Mouse (Mus musculus) heart, embryonic 16.5 days (tissue): ENCODE results near the gene Shld2. TPM values are rescaled to one million over a fixed set of nuclear protein-coding genes. Genes with fewer than 3 reads are reported as not detected.
"Not testable (repeated sequence)": the region's sequence is repeated elsewhere in the genome, so short reads cannot be mapped to it uniquely, and the experiment has no call there.

ENCODE experiments used
- ATAC-seq: fragments of 200-750 bp; cut with Nextera tagmentation; replicated peaks from 2 replicates; pipeline ENCODE4 v1.8.0; 2017; ENCODE audit warnings: moderate number of reproducible peaks; ENCODE audit not compliant: insufficient read depth, low FRiP score; ENCODE audit errors: extremely low read depth
- H3K27ac ChIP-seq: fragments of 300-500 bp; sonication (generic); 2 replicates; pipeline ENCODE4 v1.5.1; 2014; ENCODE audit warnings: mild to moderate bottlenecking, low read length, control low read depth, moderate library complexity
- H3K27me3 ChIP-seq: fragments of 300-500 bp; sonication (generic); 2 replicates; pipeline ENCODE4 v1.6.1; 2014; ENCODE audit warnings: low read length, mixed read lengths; ENCODE audit not compliant: control insufficient read depth, insufficient read depth
- H3K36me3 ChIP-seq: fragments of 300-500 bp; sonication (generic); 2 replicates; pipeline ENCODE4 v1.6.1; 2014; ENCODE audit not compliant: control insufficient read depth, insufficient read depth
- H3K4me1 ChIP-seq: fragments of 300-500 bp; sonication (generic); 2 replicates; pipeline ENCODE4 v1.6.1; 2014; ENCODE audit warnings: low read length, mixed read lengths; ENCODE audit not compliant: control insufficient read depth, insufficient read depth
- H3K4me2 ChIP-seq: fragments of 300-500 bp; sonication (generic); 2 replicates; pipeline ENCODE4 v1.6.1; 2014; ENCODE audit warnings: low read depth, mild to moderate bottlenecking, control low read depth, low read length
- H3K4me3 ChIP-seq: fragments of 300-500 bp; sonication (generic); 2 replicates; pipeline ENCODE4 v1.5.1; 2014; ENCODE audit warnings: mild to moderate bottlenecking, control low read depth, low read length
- H3K9ac ChIP-seq: fragments of 300-500 bp; sonication (generic); 2 replicates; pipeline ENCODE4 v1.6.1; 2014; ENCODE audit warnings: low read length, control low read depth
- H3K9me3 ChIP-seq: fragments of 300-500 bp; sonication (generic); replicated peaks from 2 replicates; pipeline ENCODE4 v1.6.1; 2016; ENCODE audit warnings: low read length; ENCODE audit not compliant: control insufficient read depth
- WGBS: fragments of 180-500 bp; shearing (Covaris S2); extraction: QIAGEN DNeasy Blood & Tissue Kit; methylation state at CpG from one replicate; pipeline ENCODE4 v1.1.7; 2014; 5-methylcytosine and 5-hydroxymethylcytosine counted together
- polyA plus RNA-seq: library from polyadenylated mRNA; unstranded; fragments of >200 nt; fragmentation: Nextera tagmentation; extraction: Ambion mirVana; gene quantifications from 2 replicates; pipeline ENCODE4 v1.2.1, GENCODE M21; 2015

Gene Shld2
- polyA plus RNA-seq, 1 experiment from 2014 or later, result 8.9 TPM

GRCm38 (mm10) chr14:34280798-34281197 is 29.5 kb downstream of the Shld2 start:
- no peak overlapping the region for H3K4me3 ChIP-seq
- no peak overlapping the region for H3K27ac ChIP-seq
- H3K9me3 ChIP-seq, result no peaks in the 10 kb centered on the region
- no peaks in the 10 kb centered on the region for H3K36me3 ChIP-seq
- ATAC-seq, result no peak
- no peak overlapping the region for H3K4me2 ChIP-seq
- H3K9ac ChIP-seq, result no peak overlapping the region
- H3K4me1 ChIP-seq, result no peaks in the 10 kb centered on the region
- WGBS, result 69% methylated on average over 2 of the region's 2 CpGs
- H3K27me3 ChIP-seq, result no peaks in the 10 kb centered on the region

GRCm38 (mm10) chr14:34279726-34280125 is 30.6 kb downstream of the Shld2 start:
- Histone ChIP-seq H3K4me3 (no peak overlapping the region), H3K4me2 (no peak overlapping the region), H3K4me1 (no peaks in the 10 kb centered on the region), H3K9me3 (no peaks in the 10 kb centered on the region), H3K27me3 (no peaks in the 10 kb centered on the region), H3K27ac (no peak overlapping the region), H3K36me3 (no peaks in the 10 kb centered on the region), H3K9ac (no peak overlapping the region)
- WGBS, result 76% methylated on average over 4 of the region's 4 CpGs
- no peak for ATAC-seq

- H3K4me1 ChIP-seq, result no peaks in the 10 kb centered on the region
- H3K4me2 ChIP-seq, result no peak overlapping the region
- no peak overlapping the region for H3K4me3 ChIP-seq
- H3K36me3 ChIP-seq, result no peaks in the 10 kb centered on the region
- WGBS, result 87% methylated on average over 4 of the region's 4 CpGs
- H3K9me3 ChIP-seq, result no peaks in the 10 kb centered on the region
- no peak for ATAC-seq
- H3K9ac ChIP-seq, result no peak overlapping the region
- H3K27me3 ChIP-seq, result no peaks in the 10 kb centered on the region
- H3K27ac ChIP-seq, result no peak overlapping the region
Measured at GRCm38 (mm10) chr14:34275225-34275624, 35.1 kb downstream of the Shld2 start.

DNA sequence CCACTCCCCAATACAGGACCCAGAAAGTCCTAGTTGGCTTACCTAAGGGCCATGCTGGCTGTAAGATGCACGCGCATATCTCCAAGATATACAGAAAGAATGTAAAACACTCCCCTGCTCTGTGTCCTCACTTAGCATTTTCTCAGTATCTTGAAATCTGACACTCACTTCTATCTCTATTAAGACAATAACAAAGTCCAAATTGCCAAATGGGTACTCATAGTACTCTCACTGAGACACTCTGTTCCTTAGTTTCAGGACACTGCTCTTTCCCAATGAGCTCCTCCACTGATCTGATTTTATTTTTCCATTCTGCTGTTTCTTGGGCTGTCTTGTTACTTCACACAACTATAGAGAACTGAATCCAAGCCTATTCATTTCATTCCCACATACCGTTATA is 36.2 kb downstream of the Shld2 start:
- 84% methylated on average over 3 of the region's 3 CpGs for WGBS
- H3K36me3 ChIP-seq, result no peaks in the 10 kb centered on the region
- no peak overlapping the region for H3K4me3 ChIP-seq
- H3K4me1 ChIP-seq, result no peaks in the 10 kb centered on the region
- no peak overlapping the region for H3K4me2 ChIP-seq
- H3K9ac ChIP-seq, result no peak overlapping the region
- H3K27ac ChIP-seq, result no peak overlapping the region
- H3K9me3 ChIP-seq, result no peaks in the 10 kb centered on the region
- no peak for ATAC-seq
- H3K27me3 ChIP-seq, result no peaks in the 10 kb centered on the region

GRCm38 (mm10) chr14:34273280-34273679 is 37.0 kb downstream of the Shld2 start:
- no peaks in the 10 kb centered on the region for H3K27me3 ChIP-seq
- H3K4me2 ChIP-seq, result no peak overlapping the region
- H3K4me1 ChIP-seq, result no peaks in the 10 kb centered on the region
- 53% methylated on average over 2 of the region's 2 CpGs for WGBS
- H3K9ac ChIP-seq, result no peak overlapping the region
- H3K27ac ChIP-seq, result no peak overlapping the region
- no peak for ATAC-seq
- no peaks in the 10 kb centered on the region for H3K9me3 ChIP-seq
- H3K4me3 ChIP-seq, result no peak overlapping the region
- H3K36me3 ChIP-seq, result no peaks in the 10 kb centered on the region

DNA sequence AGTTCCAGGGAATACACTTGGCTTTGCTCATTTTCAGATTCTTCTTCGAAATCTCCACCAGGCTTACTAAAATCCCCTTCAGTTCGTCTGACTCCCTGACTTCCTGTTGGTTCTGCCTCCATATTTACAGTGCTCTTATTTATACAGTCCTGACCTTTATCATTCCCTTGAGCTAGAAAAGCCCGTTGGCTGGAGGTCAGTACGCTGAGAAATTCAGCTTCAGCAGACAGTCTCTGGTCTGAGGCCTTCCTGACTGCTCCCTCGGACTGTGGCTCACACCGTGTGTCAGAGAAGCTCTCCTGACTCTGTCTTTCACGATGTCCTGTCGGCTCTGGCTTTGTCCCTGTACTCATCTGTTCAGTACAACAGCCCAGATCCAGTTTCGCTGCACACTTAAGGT is 42.2 kb downstream of the Shld2 start:
- no peaks in the 10 kb centered on the region for H3K36me3 ChIP-seq
- no peaks in the 10 kb centered on the region for H3K27me3 ChIP-seq
- H3K4me1 ChIP-seq, result no peaks in the 10 kb centered on the region
- H3K4me3 ChIP-seq, result no peak overlapping the region
- no peak for ATAC-seq
- no peak overlapping the region for H3K4me2 ChIP-seq
- no peak overlapping the region for H3K27ac ChIP-seq
- no peak overlapping the region for H3K9ac ChIP-seq
- 61% methylated on average over 9 of the region's 9 CpGs for WGBS
- no peaks in the 10 kb centered on the region for H3K9me3 ChIP-seq

- H3K36me3 ChIP-seq, H3K4me2 ChIP-seq, ATAC-seq, H3K4me3 ChIP-seq, H3K27ac ChIP-seq, H3K27me3 ChIP-seq, H3K9ac ChIP-seq, H3K4me1 ChIP-seq, H3K9me3 ChIP-seq: not testable (repeated sequence)
- 73% methylated on average over 3 of the region's 3 CpGs for WGBS
Measured at GRCm38 (mm10) chr14:34258525-34258924, 51.8 kb downstream of the Shld2 start.

DNA sequence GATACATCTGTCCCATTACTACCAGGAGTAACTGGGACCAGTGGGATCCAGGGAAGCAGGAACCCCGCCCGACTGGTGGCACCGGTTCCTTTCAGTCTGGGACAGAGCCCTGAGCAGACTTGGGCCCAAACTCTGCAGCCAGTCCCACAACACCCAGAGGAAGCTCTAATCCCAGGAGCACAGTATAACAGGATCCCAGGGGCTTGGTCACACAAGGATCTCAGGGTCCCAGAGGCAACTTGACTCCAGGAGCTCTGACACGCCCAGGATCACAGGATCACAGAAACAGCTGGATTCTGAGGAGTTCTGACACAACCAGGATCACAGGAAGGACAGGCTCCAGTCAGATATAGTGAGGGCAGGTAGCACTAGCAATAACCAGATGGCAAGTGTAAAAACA is 57.0 kb downstream of the Shld2 start:
- ATAC-seq, result no peak
- H3K4me2 ChIP-seq, result no peak overlapping the region
- H3K36me3 ChIP-seq, result peaks cover 2% of the 10 kb centered on the region; the same call in 1 of the 2 replicates
- H3K4me3 ChIP-seq, result no peak overlapping the region
- H3K9ac ChIP-seq, result no peak overlapping the region
- H3K27me3 ChIP-seq, result no peaks in the 10 kb centered on the region
- H3K4me1 ChIP-seq, result no peaks in the 10 kb centered on the region
- no peak overlapping the region for H3K27ac ChIP-seq
- H3K9me3 ChIP-seq, result no peaks in the 10 kb centered on the region
- WGBS, result 91% methylated on average over 4 of the region's 4 CpGs

DNA sequence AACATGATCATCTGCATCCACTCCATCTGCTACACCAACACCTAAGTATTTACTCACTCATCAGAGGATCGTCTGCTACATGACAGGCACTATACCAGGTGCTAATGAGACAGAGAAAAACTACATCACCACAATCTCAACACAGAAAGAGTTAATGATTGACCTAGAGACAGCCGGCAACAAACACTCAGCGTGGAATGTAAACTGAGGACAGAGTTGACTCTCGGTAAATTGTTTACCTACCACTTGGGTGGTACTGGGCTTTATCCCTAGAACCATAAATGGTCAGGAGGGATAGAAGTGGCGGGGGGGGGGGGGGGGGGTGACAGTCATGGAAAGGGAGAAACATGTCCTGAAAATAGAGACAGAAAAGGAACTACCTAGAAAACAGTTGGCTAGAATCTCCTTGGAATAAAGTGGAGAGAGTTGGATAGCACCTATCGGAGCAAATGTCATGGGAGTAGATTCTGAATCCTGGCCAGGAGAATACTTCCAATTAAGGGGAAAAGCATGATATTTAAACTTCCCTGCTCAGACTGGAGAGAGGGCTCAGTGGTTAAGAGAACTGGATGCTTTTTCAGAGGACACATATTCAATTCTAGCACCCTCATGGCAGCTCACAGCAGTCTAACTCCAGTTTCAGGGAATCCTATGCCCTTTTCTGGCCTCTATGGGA is 57.7 kb downstream of the Shld2 start:
- Histone ChIP-seq H3K9me3 (no peaks in the 10 kb centered on the region), H3K4me3 (no peak overlapping the region), H3K27me3 (no peaks in the 10 kb centered on the region), H3K36me3 (peaks cover 2% of the 10 kb centered on the region; the same call in 1 of the 2 replicates), H3K27ac (no peak overlapping the region), H3K9ac (no peak overlapping the region), H3K4me1 (no peaks in the 10 kb centered on the region), H3K4me2 (no peak overlapping the region)
- ATAC-seq, result no peak
- 59% methylated on average over 5 of the region's 6 CpGs for WGBS
